Mouse (Mus musculus) olfactory bulb, adult 2 months (tissue): ENCODE measurements around the gene Srrm2.

ENCODE experiments used
- CTCF ChIP-seq: fragments of 200-500 bp; IDR thresholded peaks from 2 replicates; pipeline ENCODE4 v1.5.1; 2012; ENCODE audit warnings: low read depth, mild to moderate bottlenecking, low read length, moderate library complexity; ENCODE audit not compliant: insufficient read depth
- POLR2A ChIP-seq: fragments of 200-500 bp; IDR thresholded peaks from 2 replicates; pipeline ENCODE4 v1.6.1; 2012; ENCODE audit warnings: mild to moderate bottlenecking, low read depth, low read length, moderate library complexity; ENCODE audit not compliant: insufficient read depth

GRCm38 (mm10) chr17:23748026-23748425 lies 42.3 kb upstream of the Srrm2 start:
- TF ChIP-seq CTCF (no peak), POLR2A (no peak)
